Mouse (Mus musculus) C2C12 (cell line): ENCODE data around the gene Gpr18.

Source experiments
- CTCF ChIP-seq: IDR thresholded peaks from one replicate; pipeline ENCODE4 v1.5.1; 2011; ENCODE audit not compliant: control insufficient read depth, insufficient read depth, insufficient read length
- FOSL1 ChIP-seq: IDR thresholded peaks from one replicate; pipeline ENCODE4 v1.8.0; 2011; ENCODE audit warnings: mild to moderate bottlenecking, low read length; ENCODE audit not compliant: poor library complexity, insufficient read depth, severe bottlenecking
- MAX ChIP-seq: IDR thresholded peaks from one replicate; pipeline ENCODE4 v1.6.1; 2011; ENCODE audit warnings: mild to moderate bottlenecking, control low read depth
- MYOD1 ChIP-seq: IDR thresholded peaks from one replicate; pipeline ENCODE4 v1.6.1; 2011; ENCODE audit warnings: low read depth; ENCODE audit not compliant: control insufficient read depth, insufficient read length
- USF1 ChIP-seq: IDR thresholded peaks from one replicate; pipeline ENCODE4 v1.6.1; 2011; ENCODE audit warnings: low read depth, mild to moderate bottlenecking, control low read depth, moderate library complexity

DNA sequence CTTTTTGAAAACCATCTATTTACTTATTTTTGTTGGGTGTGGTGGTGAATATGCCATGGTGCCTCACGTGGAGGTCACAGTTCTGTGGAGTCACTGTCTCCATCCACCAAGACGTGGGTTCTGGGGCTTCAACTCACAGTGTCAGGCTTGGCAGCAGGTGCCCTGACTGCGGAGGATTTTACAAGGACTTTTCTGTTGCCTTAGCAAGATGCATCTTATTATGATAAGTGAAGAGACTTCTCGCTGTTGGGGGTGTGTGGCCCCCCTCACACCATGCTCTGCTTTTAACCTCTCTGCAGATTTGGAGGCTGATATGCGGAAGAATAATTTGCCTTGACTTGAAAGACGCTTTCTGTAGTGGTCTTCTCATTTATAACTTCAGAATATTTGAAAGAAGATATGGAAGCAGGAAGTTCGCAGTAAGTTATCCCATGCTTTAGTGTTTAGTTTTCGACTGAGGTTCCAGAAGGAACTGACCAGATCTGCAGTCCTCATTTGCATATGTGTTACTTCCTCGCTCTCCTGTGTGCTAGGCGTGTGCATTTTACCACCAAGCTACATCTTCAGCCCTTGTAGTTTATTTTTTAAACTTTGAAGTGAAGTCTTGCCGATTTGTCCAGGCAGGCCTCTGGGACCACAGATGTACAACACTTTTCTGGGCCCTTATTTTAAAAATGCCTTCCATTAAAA is 8.4 kb downstream of the Gpr18 start:
- TF ChIP-seq CTCF, result no peak
- TF ChIP-seq MAX, result no peak
- TF ChIP-seq MYOD1, result no peak
- no peak for TF ChIP-seq FOSL1
- TF ChIP-seq USF1, result no peak
